Mouse (Mus musculus) G1E (cell line): ENCODE measurements at regions not wholly inside any gene's neighbourhood (a gene's known extent, or its start where the extent isn't known, plus 50 kb on each side); places are given as distances from the start of the nearest gene placed in this dataset.

Experiments used
- CTCF ChIP-seq: IDR thresholded peaks from 2 replicates; pipeline ENCODE4 v1.5.1; 2012; ENCODE audit warnings: low read depth, low read length, inconsistent platforms, mixed read lengths
- GATA1 ChIP-seq: IDR thresholded peaks from 2 replicates; pipeline ENCODE4 v1.6.1; 2012; ENCODE audit warnings: borderline replicate concordance, low read length, inconsistent platforms, mixed read lengths
- GATA2 ChIP-seq: IDR thresholded peaks from 2 replicates; pipeline ENCODE4 v1.6.1; 2012; ENCODE audit warnings: low read depth, low read length, inconsistent platforms, borderline replicate concordance
- POLR2AphosphoS5 ChIP-seq: IDR thresholded peaks from 2 replicates; pipeline ENCODE4 v1.6.1; 2012; ENCODE audit warnings: low read depth, low read length, inconsistent platforms; ENCODE audit not compliant: insufficient replicate concordance
- TAL1 ChIP-seq: conservative IDR thresholded peaks from 2 replicates; pipeline ENCODE4 v1.6.1; 2012; ENCODE audit warnings: low read depth, low read length, inconsistent platforms, mixed read lengths

- no peak for TF ChIP-seq CTCF
- TF ChIP-seq GATA1: no peak
- TF ChIP-seq TAL1: no peak
- TF ChIP-seq POLR2AphosphoS5: no peak
- no peak for TF ChIP-seq GATA2
Observed at GRCm38 (mm10) chr12:16250096-16250495, 360.7 kb downstream of the Lpin1 start.
